Mouse (Mus musculus): ENCODE results near the gene Opa3. TPM values are rescaled to one million over a fixed set of nuclear protein-coding genes. Genes with fewer than 3 reads are reported as not detected.
A peak's percentile ranks its signal among the peaks of the same experiment; 100 is the strongest.

Gene Opa3
- total and polyA plus RNA-seq, 3 experiments = 9.4 to 21.2 (median 11.9) TPM

DNA sequence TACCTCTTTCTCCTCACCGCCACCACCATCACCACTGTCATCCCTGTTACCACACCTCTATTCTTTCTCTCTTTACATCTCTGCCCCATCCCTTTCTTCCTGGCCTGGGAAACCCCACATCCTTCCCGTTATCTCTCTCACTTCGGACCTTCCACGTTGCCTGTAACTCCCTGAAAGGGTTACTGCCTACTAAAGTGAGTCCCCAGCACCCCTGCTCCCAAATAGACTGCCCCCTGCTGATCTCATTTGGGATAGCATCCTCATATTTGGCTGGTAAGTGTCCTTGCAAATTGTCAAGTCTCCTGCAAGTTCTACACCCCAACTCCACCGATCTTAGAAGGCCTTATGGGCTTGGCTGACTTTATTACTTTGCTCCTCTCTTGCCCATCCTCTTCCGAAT is 31.5 kb upstream of the Opa3 start:
- H3K4me1 ChIP-seq (ENCODE audit: control insufficient read depth in 1 of 2, insufficient read depth in 2 of 2) = peaks cover 5% of the 10 kb centered on the region in 2 experiments
- dilution Hi-C loops (cut with MboI; ENCODE audit: extremely low pct_ligation_motif_present, extremely low pct_unique_long_range_greater_than_20kb, low sequenced_read_pairs) (no loop called here), in situ Hi-C loops (cut with MboI; ENCODE audit: low pct_ligation_motif_present, low pct_unique_long_range_greater_than_20kb, low sequenced_read_pairs) (no loop called here)
- DNase-seq (ENCODE audit: extremely low read depth) = peak; percentile 53
- no peak overlapping the region for H3K9ac ChIP-seq (ENCODE audit: insufficient read depth, low read depth)
- H3K27ac ChIP-seq (ENCODE audit: insufficient read depth, low read depth) = no peak overlapping the region
- H3K4me3 ChIP-seq (replicated peaks in 1 of 3; ENCODE audit: low read depth in 2 of 3, low read length in 2 of 3, poor library complexity in 1 of 3) = no peak overlapping the region
- H3K27me3 ChIP-seq (replicated peaks) = no peaks in the 10 kb centered on the region
- peaks cover 70 to 90% of the 10 kb centered on the region in 2 experiments for H3K36me3 ChIP-seq (replicated peaks in 1 of 2; ENCODE audit: control insufficient read depth in 1 of 2, insufficient read depth in 1 of 2, low read length in 1 of 2)
- TF ChIP-seq RAD21 (IDR thresholded peaks at IDR 0.05; ENCODE audit: low read depth, low read length) (0 out of 2 replicates have a peak, but pooled peaks have one; percentile 3), SMC3 (IDR thresholded peaks at IDR 0.05; ENCODE audit: low read depth, low read length) (peak; percentile 61), CTCF (conservative IDR thresholded peaks at IDR 0.05 in 1 of 2, IDR thresholded peaks at IDR 0.05 in 1 of 2; ENCODE audit: low read depth in 2 of 2, low read length in 2 of 2) (peak; percentile 51 to 68; a peak in 3 of 4 replicates), ZMIZ1 (IDR thresholded peaks at IDR 0.05; ENCODE audit: low read depth, low read length) (no peak), MYC (IDR thresholded peaks at IDR 0.05; ENCODE audit: low read depth, low read length) (no peak), NELFE (IDR thresholded peaks at IDR 0.05; ENCODE audit: low read depth, low read length) (no peak)
- H3K4me2 ChIP-seq (ENCODE audit: insufficient read depth, low read depth, poor library complexity, severe bottlenecking) = no peak overlapping the region
- no peaks in the 10 kb centered on the region for H3K79me2 ChIP-seq (replicated peaks; ENCODE audit: control insufficient read depth, extremely low read depth, insufficient read depth, poor library complexity, severe bottlenecking)
- H3K9me3 ChIP-seq (replicated peaks; ENCODE audit: low read length) = peaks cover 13% of the 10 kb centered on the region

DNA sequence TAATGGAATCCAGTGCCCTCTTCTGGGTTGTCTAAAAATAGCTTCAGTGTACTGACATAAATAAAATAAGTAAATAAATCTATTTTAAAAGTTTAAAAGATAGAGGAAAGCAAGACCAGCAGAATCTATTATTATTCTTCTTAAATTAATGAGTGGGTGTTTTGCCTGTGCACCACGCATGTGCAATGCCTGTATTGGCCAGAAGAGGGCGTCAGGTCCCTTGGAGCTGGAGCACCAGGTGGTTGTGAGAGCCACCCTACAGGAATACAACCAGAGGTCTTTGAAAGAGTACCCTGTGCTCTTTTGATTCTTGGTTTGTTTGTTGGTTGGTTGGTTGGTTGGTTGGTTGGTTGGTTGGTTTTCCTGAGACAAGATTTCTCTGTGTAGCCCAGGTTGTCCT is 30.1 kb upstream of the Opa3 start:
- Histone ChIP-seq H3K9ac (ENCODE audit: insufficient read depth, low read depth) (no peak overlapping the region), H3K27me3 (replicated peaks) (no peaks in the 10 kb centered on the region), H3K36me3 (replicated peaks in 1 of 2; ENCODE audit: control insufficient read depth in 1 of 2, insufficient read depth in 1 of 2, low read length in 1 of 2) (peaks cover 59 to 84% of the 10 kb centered on the region in 2 experiments), H3K79me2 (replicated peaks; ENCODE audit: control insufficient read depth, extremely low read depth, insufficient read depth, poor library complexity, severe bottlenecking) (no peaks in the 10 kb centered on the region), H3K27ac (ENCODE audit: insufficient read depth, low read depth) (no peak overlapping the region), H3K4me3 (replicated peaks in 1 of 3; ENCODE audit: low read depth in 2 of 3, low read length in 2 of 3, poor library complexity in 1 of 3) (no peak overlapping the region), H3K4me2 (ENCODE audit: insufficient read depth, low read depth, poor library complexity, severe bottlenecking) (no peak overlapping the region), H3K9me3 (replicated peaks; ENCODE audit: low read length) (peaks cover 13% of the 10 kb centered on the region), H3K4me1 (ENCODE audit: control insufficient read depth in 1 of 2, insufficient read depth in 2 of 2) (peaks cover 17 to 18% of the 10 kb centered on the region in 2 experiments)
- dilution Hi-C loops (cut with MboI; ENCODE audit: extremely low pct_ligation_motif_present, extremely low pct_unique_long_range_greater_than_20kb, low sequenced_read_pairs) (no loop called here), in situ Hi-C loops (cut with MboI; ENCODE audit: low pct_ligation_motif_present, low pct_unique_long_range_greater_than_20kb, low sequenced_read_pairs) (no loop called here)
- TF ChIP-seq ZC3H11A (IDR thresholded peaks at IDR 0.05; ENCODE audit: low read depth, low read length) (no peak), ZKSCAN1 (IDR thresholded peaks at IDR 0.05; ENCODE audit: borderline replicate concordance, low read depth, low read length) (no peak), ZMIZ1 (IDR thresholded peaks at IDR 0.05; ENCODE audit: low read depth, low read length) (no peak), SMC3 (IDR thresholded peaks at IDR 0.05; ENCODE audit: low read depth, low read length) (peak; percentile 63), KAT2A (IDR thresholded peaks at IDR 0.05; ENCODE audit: insufficient replicate concordance, low read length) (no peak), CTCF (conservative IDR thresholded peaks at IDR 0.05 in 1 of 2, IDR thresholded peaks at IDR 0.05 in 1 of 2; ENCODE audit: low read depth in 2 of 2, low read length in 2 of 2) (peak; percentile 58 to 71; a peak in 3 of 4 replicates), RAD21 (IDR thresholded peaks at IDR 0.05; ENCODE audit: low read depth, low read length) (peak; percentile 46)
- DNase-seq (ENCODE audit: extremely low read depth) = peak; percentile 46

DNA sequence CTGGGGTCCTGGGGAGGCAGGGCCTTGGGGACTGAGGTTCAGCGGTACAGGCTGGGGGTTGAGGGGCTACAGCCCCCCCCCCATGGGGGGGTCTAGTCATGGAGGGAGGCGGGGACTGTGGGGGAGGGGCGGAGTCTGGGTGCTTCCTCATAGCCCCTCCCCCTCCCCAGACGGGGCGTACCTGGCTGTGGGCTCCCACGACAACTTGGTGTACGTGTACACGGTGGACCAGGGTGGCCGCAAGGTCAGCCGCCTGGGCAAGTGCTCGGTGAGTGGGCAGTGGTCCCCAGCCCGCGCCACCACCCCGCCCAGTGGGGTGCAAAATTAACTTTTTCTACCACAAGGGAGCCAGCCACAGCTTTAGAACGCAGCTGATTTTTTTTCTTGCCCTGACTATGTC is 26.5 kb upstream of the Opa3 start:
- H3K4me1 ChIP-seq (ENCODE audit: control insufficient read depth in 1 of 2, insufficient read depth in 2 of 2) = peaks cover 19 to 27% of the 10 kb centered on the region in 2 experiments
- no peaks in the 10 kb centered on the region for H3K27me3 ChIP-seq (replicated peaks)
- 0 out of 2 replicates have a peak overlapping the region, but pooled peaks have one; percentile 9 for H3K4me2 ChIP-seq (ENCODE audit: insufficient read depth, low read depth, poor library complexity, severe bottlenecking)
- H3K79me2 ChIP-seq (replicated peaks; ENCODE audit: control insufficient read depth, extremely low read depth, insufficient read depth, poor library complexity, severe bottlenecking) = no peaks in the 10 kb centered on the region
- dilution Hi-C loops (cut with MboI; ENCODE audit: extremely low pct_ligation_motif_present, extremely low pct_unique_long_range_greater_than_20kb, low sequenced_read_pairs) (no loop called here), in situ Hi-C loops (cut with MboI; ENCODE audit: low pct_ligation_motif_present, low pct_unique_long_range_greater_than_20kb, low sequenced_read_pairs) (no loop called here)
- H3K9ac ChIP-seq (ENCODE audit: insufficient read depth, low read depth) = no peak overlapping the region
- DNase-seq (ENCODE audit: extremely low read depth) = no peak
- 0 out of 2 replicates have a peak overlapping the region, but pooled peaks have one; percentile 3 for H3K27ac ChIP-seq (ENCODE audit: insufficient read depth, low read depth)
- no peaks in the 10 kb centered on the region for H3K9me3 ChIP-seq (replicated peaks; ENCODE audit: low read length)
- H3K4me3 ChIP-seq (replicated peaks in 1 of 3; ENCODE audit: low read depth in 2 of 3, low read length in 2 of 3, poor library complexity in 1 of 3) = no peak overlapping the region
- H3K36me3 ChIP-seq (replicated peaks in 1 of 2; ENCODE audit: control insufficient read depth in 1 of 2, insufficient read depth in 1 of 2, low read length in 1 of 2) = peaks cover 50 to 78% of the 10 kb centered on the region in 2 experiments
- TF ChIP-seq ZKSCAN1 (IDR thresholded peaks at IDR 0.05; ENCODE audit: borderline replicate concordance, low read depth, low read length) (no peak), RCOR1 (conservative IDR thresholded peaks at IDR 0.05; ENCODE audit: low read depth, low read length) (no peak), POLR2A (IDR thresholded peaks at IDR 0.05; ENCODE audit: low read depth, low read length) (no peak), CHD2 (IDR thresholded peaks at IDR 0.05; ENCODE audit: low read length) (0 out of 2 replicates have a peak, but pooled peaks have one; percentile 43), TCF12 (IDR thresholded peaks at IDR 0.05; ENCODE audit: low read depth, low read length) (no peak), MAZ (IDR thresholded peaks at IDR 0.05; ENCODE audit: low read depth, low read length) (no peak), E2F4 (IDR thresholded peaks at IDR 0.05; ENCODE audit: insufficient replicate concordance, low read depth, low read length) (no peak)
